Mouse (Mus musculus) spleen, adult 2 months (tissue): ENCODE results near the gene Nsg2. TPM values are rescaled to one million over a fixed set of nuclear protein-coding genes. Genes with fewer than 3 reads are reported as not detected.
A peak's percentile ranks its signal among the peaks of the same experiment; 100 is the strongest.

Experiments
- DNase-seq, 2 experiments: peaks; one replicate each; pipeline versions ENCODE4 v3.0.0 to v3.0.0-alpha.2; 2012 to 2021; ENCODE audit warnings: low spot score in 2 of 2, low read depth in 1 of 2
- H3K27ac ChIP-seq: fragments of 200-500 bp; 2 replicates; pipeline ENCODE4 v1.5.1; 2012; ENCODE audit warnings: low read length, inconsistent platforms; ENCODE audit not compliant: insufficient read depth
- H3K27me3 ChIP-seq: fragments of 200-500 bp; 2 replicates; pipeline ENCODE4 v1.6.1; 2012; ENCODE audit warnings: mild to moderate bottlenecking, moderate library complexity, low read length, inconsistent platforms; ENCODE audit not compliant: control insufficient read depth, insufficient read depth
- H3K36me3 ChIP-seq: fragments of 200-500 bp; 2 replicates; pipeline ENCODE4 v1.6.1; 2012; ENCODE audit warnings: mild to moderate bottlenecking, low read length, inconsistent platforms; ENCODE audit not compliant: control insufficient read depth, insufficient read depth
- H3K4me1 ChIP-seq: fragments of 200-500 bp; 2 replicates; pipeline ENCODE4 v1.6.1; 2011; ENCODE audit warnings: inconsistent platforms; ENCODE audit not compliant: control insufficient read depth, insufficient read depth, insufficient read length
- H3K4me3 ChIP-seq: fragments of 200-500 bp; 2 replicates; pipeline ENCODE4 v1.5.1; 2011; ENCODE audit warnings: mild to moderate bottlenecking, inconsistent platforms; ENCODE audit not compliant: insufficient read depth, insufficient read length; ENCODE audit errors: extremely low read depth
- CTCF ChIP-seq: fragments of 200-500 bp; IDR thresholded peaks from 2 replicates; pipeline ENCODE4 v1.5.1; 2011; ENCODE audit warnings: mild to moderate bottlenecking, inconsistent platforms; ENCODE audit not compliant: insufficient read depth, insufficient read length, insufficient replicate concordance; ENCODE audit errors: extremely low read depth
- POLR2A ChIP-seq: fragments of 200-500 bp; IDR thresholded peaks from 2 replicates; pipeline ENCODE4 v1.6.1; 2011; ENCODE audit warnings: low read depth, low read length, inconsistent platforms
- WGBS: fragments of 180-500 bp; shearing (Covaris S2); methylation state at CpG from one replicate; pipeline ENCODE4 v1.1.7; 2018; 5-methylcytosine and 5-hydroxymethylcytosine counted together
- polyA plus RNA-seq: library from polyadenylated mRNA; depleted of rRNA; stranded (reverse); fragments of >200 nt; gene quantifications from 2 replicates; pipeline ENCODE4 v1.2.3, GENCODE M21; 2012; rRNA removed

The Nsg2 gene
- 14.6 and 18.6 TPM in 2 replicates for polyA plus RNA-seq

- Histone ChIP-seq H3K4me3 (peak within 1 kb of the TSS; percentile 62), H3K4me1 (peaks cover 7% of the 10 kb centered on the region; the same call in 1 of the 2 replicates), H3K27me3 (no peaks in the 10 kb centered on the region), H3K27ac (peak within 1 kb of the TSS; percentile 92), H3K36me3 (no peaks in the 10 kb centered on the region)
- under 1% methylated on average over 16 of the region's 16 CpGs for WGBS
- peak; percentile 13 for TF ChIP-seq POLR2A
- peak; percentile 79; the same call in 1 of the 2 replicates for TF ChIP-seq CTCF
- peak; percentile 61 to 72 for DNase-seq
Measured at GRCm38 (mm10) chr11:32000281-32000680, at the start of gene Nsg2. Gene Nsg2, plus strand, starts transcription at chr11:32000463.

- TF ChIP-seq POLR2A: no peak
- no peak for TF ChIP-seq CTCF
- Histone ChIP-seq H3K4me1 (no peaks in the 10 kb centered on the region), H3K36me3 (no peaks in the 10 kb centered on the region), H3K27ac (no peak overlapping the region), H3K27me3 (no peaks in the 10 kb centered on the region), H3K4me3 (no peak overlapping the region)
- no peak for DNase-seq
Measured at GRCm38 (mm10) chr11:31960071-31960470, 40.2 kb upstream of the Nsg2 start.

- Histone ChIP-seq H3K4me3 (no peak overlapping the region), H3K27ac (no peak overlapping the region), H3K36me3 (no peaks in the 10 kb centered on the region), H3K4me1 (no peaks in the 10 kb centered on the region), H3K27me3 (no peaks in the 10 kb centered on the region)
- WGBS: 76% methylated on average over 1 of the region's 1 CpGs
- TF ChIP-seq POLR2A: no peak
- TF ChIP-seq CTCF: no peak
- no peak for DNase-seq
Measured at GRCm38 (mm10) chr11:31963993-31964392, 36.3 kb upstream of the Nsg2 start.

- Histone ChIP-seq H3K4me1 (no peaks in the 10 kb centered on the region), H3K4me3 (no peak within 1 kb of the TSS), H3K27me3 (no peaks in the 10 kb centered on the region), H3K36me3 (no peaks in the 10 kb centered on the region), H3K27ac (no peak within 1 kb of the TSS)
- no peak for TF ChIP-seq POLR2A
- no peak for TF ChIP-seq CTCF
- no peak for DNase-seq
- 89% methylated on average over 49 of the region's 49 CpGs for WGBS
Measured at GRCm38 (mm10) chr11:31965256-31966134, 34.8 kb upstream of the Nsg2 start, which contains the start of gene 4930524B15Rik. Gene 4930524B15Rik, plus strand, starts transcription at chr11:31965592.

GRCm38 (mm10) chr11:31974132-31974531 is 26.1 kb upstream of the Nsg2 start:
- H3K36me3 ChIP-seq: no peaks in the 10 kb centered on the region
- no peak for DNase-seq
- no peak overlapping the region for H3K4me3 ChIP-seq
- H3K4me1 ChIP-seq: no peaks in the 10 kb centered on the region
- no peak for TF ChIP-seq POLR2A
- TF ChIP-seq CTCF: no peak
- 50% methylated on average over 4 of the region's 4 CpGs for WGBS
- no peaks in the 10 kb centered on the region for H3K27me3 ChIP-seq
- no peak overlapping the region for H3K27ac ChIP-seq

- 90% methylated on average over 8 of the region's 8 CpGs for WGBS
- no peak for DNase-seq
- no peak overlapping the region for H3K27ac ChIP-seq
- H3K4me3 ChIP-seq: no peak overlapping the region
- TF ChIP-seq CTCF: no peak
- H3K4me1 ChIP-seq: no peaks in the 10 kb centered on the region
- no peaks in the 10 kb centered on the region for H3K36me3 ChIP-seq
- H3K27me3 ChIP-seq: no peaks in the 10 kb centered on the region
Measured at GRCm38 (mm10) chr11:31974826-31975225, 25.4 kb upstream of the Nsg2 start.

- no peak for DNase-seq
- Histone ChIP-seq H3K27me3 (no peaks in the 10 kb centered on the region), H3K4me3 (no peak overlapping the region), H3K36me3 (no peaks in the 10 kb centered on the region), H3K27ac (no peak overlapping the region), H3K4me1 (no peaks in the 10 kb centered on the region)
- TF ChIP-seq POLR2A (no peak), CTCF (no peak)
- 51% methylated on average over 5 of the region's 5 CpGs for WGBS
Measured at GRCm38 (mm10) chr11:31975678-31976077, 24.6 kb upstream of the Nsg2 start.
